Mouse (Mus musculus) MN1 (cell line): ENCODE data around the gene Fxyd3.
A peak's percentile ranks its signal among the peaks of the same experiment; 100 is the strongest.

ENCODE experiments used
- DNase-seq: peaks from one replicate; pipeline ENCODE4 v3.0.0-alpha.2; 2016; ENCODE audit warnings: low spot score

Gene Fxyd3

GRCm38 (mm10) chr7:31098697-31099611 lies 22.4 kb upstream of the Fxyd3 start:
- DNase-seq = no peak

DNA sequence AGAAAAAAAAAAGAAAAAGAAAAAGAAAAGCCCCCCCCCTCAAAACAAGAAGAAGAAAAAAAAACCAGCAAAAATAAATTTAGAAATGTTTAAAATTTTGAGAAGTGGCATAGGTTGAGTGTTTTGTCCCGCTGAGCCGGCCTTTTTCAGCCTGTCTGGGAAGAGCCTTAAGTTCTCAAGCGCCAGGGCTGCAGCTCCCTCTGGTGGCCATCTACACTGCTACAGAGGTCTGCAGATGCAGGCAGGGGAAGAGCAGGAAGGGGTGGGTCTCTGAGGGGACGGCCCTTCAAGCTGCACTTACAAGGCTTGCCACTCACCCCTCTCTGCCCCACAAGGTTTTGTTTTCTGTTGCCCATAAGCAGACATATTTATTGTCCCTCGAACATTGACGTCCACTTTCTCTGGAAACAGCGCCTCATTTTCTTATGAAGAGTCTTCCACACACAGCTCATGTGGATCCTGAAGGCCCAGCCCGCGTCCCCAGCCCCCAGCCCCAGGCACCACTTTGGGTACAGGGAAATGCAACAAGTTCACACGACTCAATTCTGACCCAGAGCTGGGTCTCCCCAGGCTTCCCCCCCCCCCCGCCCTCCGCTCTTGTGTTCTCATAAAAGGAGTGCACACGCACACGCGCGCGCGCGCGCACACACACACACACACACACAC lies 21.2 kb upstream of the Fxyd3 start:
- peak; percentile 86 for DNase-seq

DNA sequence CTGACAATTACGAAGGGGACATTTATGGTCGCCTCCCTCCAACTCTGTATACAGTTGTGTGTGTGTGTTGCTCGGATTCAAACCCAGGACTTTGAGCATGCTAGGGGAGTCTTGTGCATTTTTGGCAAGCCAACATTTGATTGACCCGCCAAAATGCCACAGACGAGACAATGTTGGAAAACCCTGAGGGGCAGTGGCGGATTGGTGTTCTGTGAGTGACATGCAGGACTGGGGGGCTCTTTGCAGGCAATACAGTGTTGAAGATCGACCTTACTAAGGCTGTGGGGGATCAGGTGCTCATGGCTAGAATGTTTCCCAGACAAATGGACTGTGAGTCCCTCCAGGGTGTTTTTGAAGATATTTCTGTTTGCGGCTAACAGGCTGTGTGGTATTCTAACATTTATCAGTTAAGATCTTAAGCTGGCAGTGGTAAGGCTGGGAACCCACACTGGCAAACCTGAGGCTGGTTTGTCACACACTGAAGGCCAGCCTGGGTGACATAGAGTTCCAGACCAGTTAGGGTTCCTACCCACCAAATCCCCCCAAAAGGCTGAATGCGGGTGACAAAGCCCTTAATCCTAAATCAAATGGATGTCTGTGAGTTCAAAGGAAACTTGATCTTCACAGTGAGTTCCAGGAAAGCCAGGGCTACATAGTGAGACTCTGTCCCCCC lies 20.5 kb upstream of the Fxyd3 start:
- DNase-seq = no peak

DNA sequence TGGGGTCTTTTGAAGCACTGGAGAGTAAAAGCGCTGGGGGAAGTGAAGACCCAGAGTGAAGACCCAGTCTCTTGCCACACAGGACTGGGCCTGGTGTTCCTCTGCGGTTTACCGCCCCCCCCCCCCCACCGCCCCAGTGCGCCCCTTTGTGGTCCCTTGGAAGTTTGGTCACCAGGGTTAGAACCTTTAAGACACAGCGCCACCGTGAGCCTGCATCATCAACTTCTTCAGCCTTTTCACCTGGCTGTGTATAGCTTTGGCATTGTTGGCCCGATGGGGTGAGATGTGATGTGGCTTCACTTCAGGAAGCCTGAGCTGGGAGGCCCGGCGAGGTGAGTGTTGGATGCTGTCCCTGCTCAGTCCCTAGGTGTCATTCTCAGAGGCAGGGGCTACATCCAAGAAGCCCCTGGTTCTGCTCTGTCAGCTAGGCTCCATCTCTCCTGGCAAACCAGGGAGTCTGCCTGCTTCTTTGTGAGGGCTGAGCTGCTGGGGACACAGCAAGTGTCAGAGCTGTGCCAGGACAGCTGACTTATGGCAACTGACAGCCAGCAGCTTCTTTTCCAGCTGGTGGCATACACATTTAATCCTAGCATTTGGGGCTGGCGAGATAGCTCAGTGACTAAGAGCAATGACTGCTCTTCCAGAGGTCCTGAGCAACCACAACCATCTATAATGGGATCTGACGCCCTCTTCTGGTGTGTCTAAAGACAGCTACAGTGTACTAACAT lies 18.4 kb upstream of the Fxyd3 start:
- DNase-seq = no peak

DNA sequence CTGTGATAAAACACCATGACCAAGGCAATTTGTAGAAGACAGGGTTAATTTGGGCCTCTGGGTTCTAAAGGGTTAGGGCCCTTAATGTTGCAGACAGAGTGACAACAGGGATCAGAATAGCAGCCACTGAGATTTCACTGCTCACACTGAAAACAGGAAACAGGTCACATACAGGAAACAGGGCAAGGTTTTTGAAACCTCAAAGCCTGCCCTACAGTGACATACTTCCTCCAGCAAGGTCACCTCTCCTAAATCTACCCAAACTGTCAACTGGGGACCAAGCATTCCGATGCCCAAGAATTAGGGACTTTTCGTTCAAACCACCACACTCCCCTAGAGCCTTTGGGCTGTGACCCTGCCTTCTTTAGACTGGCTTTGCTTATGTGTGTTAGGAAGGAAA lies 13.2 kb upstream of the Fxyd3 start:
- DNase-seq = no peak

- no peak for DNase-seq
Measured at GRCm38 (mm10) chr7:31088206-31088605, 11.7 kb upstream of the Fxyd3 start.

- DNase-seq = no peak
Measured at GRCm38 (mm10) chr7:31087262-31087661, 10.8 kb upstream of the Fxyd3 start.

DNA sequence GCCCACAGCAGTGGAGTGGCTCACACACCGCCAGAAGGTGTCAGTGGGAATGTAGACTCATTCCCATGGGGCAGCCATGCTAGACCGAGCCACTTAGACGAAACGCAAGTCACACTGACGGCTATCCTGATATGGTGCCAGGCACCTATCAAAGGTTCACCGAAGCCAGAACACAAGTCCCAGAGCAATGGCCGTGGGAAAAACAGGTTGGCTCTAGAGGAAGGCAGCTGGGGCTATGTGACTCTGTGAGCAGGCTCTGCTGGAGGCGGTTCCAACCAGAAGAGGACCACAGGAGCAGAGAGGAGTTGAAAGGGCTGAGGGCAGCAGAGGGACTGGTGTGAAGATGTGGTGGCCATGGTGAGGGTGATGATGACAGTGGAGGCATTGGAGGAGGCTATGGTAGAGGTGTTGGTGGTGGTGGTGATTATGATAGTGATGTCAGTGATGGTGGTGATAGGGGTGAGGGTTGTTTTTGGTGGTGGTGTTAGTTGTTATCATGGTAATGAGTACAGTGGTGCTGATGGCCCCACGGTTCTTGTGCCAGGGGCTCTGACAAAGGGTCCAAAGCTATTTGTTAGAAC lies 9.8 kb upstream of the Fxyd3 start:
- no peak for DNase-seq

GRCm38 (mm10) chr7:31085171-31085570 lies 8.7 kb upstream of the Fxyd3 start:
- DNase-seq = no peak

DNA sequence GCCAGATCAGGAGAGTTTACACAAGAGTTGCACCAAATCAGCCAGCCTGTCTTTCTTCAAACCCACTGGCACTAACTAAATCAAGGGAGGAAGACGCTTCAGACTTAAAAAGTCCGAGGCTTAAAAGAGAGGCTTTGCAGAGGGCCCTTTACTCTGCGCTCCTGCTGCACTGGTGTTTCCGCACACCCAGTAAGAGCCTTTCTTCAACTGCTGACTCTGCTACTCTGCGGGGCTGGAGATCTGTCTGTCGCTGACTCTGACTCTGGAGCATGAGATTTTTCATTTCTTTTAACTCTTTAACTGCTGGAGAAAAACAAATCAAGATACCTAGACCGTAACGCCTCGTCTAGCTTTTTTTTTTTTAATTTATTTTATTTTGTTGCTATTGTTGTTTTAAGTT lies 7.6 kb upstream of the Fxyd3 start:
- no peak for DNase-seq

GRCm38 (mm10) chr7:31082831-31083588 lies 6.5 kb upstream of the Fxyd3 start:
- DNase-seq = no peak

- DNase-seq = no peak
Measured at GRCm38 (mm10) chr7:31082106-31082505, 5.6 kb upstream of the Fxyd3 start.

DNA sequence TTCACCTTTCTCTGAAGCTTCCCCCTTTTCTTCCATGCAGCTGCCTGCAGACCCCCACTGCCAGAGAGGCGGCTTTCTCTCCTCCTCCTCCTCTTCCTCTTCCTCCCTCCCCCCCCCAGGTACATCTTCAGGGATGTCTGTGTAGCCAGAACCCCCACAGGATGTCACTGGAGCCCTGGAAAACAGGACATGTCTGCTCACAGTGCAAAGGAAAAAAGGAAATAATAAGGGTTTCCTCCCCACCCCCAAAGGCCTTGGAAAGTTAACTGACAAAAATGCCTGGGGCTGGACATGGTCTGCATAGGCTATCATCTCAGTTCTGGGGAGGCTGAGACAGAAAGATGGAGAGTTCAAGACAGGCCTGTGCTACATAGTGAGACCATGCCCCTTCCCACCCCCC lies 4.6 kb upstream of the Fxyd3 start:
- DNase-seq = no peak

DNA sequence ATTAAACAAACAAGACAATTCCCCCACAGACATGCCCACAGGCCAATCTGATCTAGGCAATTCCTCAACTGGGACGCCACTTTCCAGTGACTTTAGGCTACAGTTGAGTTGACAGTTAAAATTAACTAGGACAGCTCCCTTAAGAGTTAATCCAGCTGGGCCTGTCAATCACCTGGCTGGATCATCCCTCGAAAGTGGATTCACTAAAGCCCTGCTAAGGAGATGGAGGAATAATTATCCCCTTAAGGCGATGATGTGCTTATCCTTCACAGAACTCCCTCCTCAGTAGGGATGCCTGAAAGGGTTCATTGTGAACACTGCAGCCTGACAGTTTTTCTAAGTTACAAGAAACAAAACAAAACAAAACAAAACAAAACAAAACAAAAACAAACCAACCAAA lies 4.1 kb upstream of the Fxyd3 start:
- DNase-seq = no peak

GRCm38 (mm10) chr7:31079670-31080069 lies 3.2 kb upstream of the Fxyd3 start:
- DNase-seq = no peak

- peak; percentile 75 for DNase-seq
Measured at GRCm38 (mm10) chr7:31077885-31078445, 1.5 kb upstream of the Fxyd3 start.

DNA sequence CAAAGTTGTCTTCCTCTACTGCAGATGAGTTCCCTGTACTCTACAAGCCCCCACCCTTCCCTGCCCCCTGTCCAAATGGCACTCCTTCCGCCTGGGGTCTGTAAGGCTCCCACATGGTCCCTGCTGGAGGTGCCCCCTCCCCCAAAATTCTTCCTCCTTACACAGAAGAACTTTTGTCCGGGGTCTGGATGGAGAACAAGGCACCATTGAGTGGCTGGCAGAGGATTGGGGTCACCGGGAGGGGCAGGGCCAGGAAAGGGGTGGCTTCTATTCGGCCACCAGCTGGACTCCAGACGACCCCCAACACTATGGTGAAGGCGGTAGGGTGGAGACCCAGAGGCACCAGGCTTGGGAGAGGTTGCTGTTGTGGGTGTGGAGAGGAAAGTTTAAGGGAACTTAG lies 966 bp upstream of the Fxyd3 start:
- DNase-seq = no peak

DNA sequence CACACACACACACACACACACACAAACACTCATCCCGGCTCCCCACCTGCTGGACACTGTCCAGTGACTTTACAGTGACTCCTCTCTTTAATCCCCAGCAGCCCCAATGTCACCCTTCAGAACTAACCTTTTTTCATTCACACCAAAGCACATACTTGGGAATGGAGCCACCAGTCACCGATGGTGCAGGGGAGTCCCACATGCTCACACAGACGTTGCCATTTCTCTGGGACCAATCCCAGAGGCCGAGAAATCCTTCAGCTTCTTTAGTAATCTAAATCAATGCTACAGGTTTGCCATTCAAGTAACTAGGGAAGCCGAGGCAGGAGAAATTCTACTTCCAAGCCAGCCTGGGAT lies 1.8 kb downstream of the Fxyd3 start:
- no peak for DNase-seq

- DNase-seq = no peak
Measured at GRCm38 (mm10) chr7:31074061-31074712, 2.3 kb downstream of the Fxyd3 start.

GRCm38 (mm10) chr7:31073546-31073945 lies 3.0 kb downstream of the Fxyd3 start:
- DNase-seq = no peak
